Mouse (Mus musculus): Measurements from ENCODE around the gene Eef2kmt. TPM values are rescaled to one million over a fixed set of nuclear protein-coding genes. Genes with fewer than 3 reads are reported as not detected.

The Eef2kmt gene
- polyA plus RNA-seq, 1 experiment from 2014 or later = 6.6 TPM

Small RNA genes lying within 50 kb of the gene (microRNA-seq; reads per million reads assigned to microRNA genes)
- gene Gm23689 = not detected
- gene Gm26095 = not detected
- gene Mir6364 = not detected

Other genes starting within 250 kb of the Eef2kmt start
- not detected in 2 replicates for gene Smim22, start 248.7 kb downstream of the Eef2kmt start, polyA plus RNA-seq (2014; fragmentation: Nextera tagmentation; extraction: Ambion mirVana)
- 171 and 200 TPM in 2 replicates for gene Rogdi, start 242.4 kb downstream of the Eef2kmt start, polyA plus RNA-seq (2014; fragmentation: Nextera tagmentation; extraction: Ambion mirVana)
- gene Glyr1, start 206.1 kb downstream of the Eef2kmt start, polyA plus RNA-seq (2014; fragmentation: Nextera tagmentation; extraction: Ambion mirVana) = 102 and 165 TPM in 2 replicates
- gene Ubn1, start 205.9 kb downstream of the Eef2kmt start, polyA plus RNA-seq (2014; fragmentation: Nextera tagmentation; extraction: Ambion mirVana) = 14.4 and 16.7 TPM in 2 replicates
- gene Ppl, start 123.6 kb downstream of the Eef2kmt start, polyA plus RNA-seq (2014; fragmentation: Nextera tagmentation; extraction: Ambion mirVana) = 0.35 and 0.37 TPM in 2 replicates
- 0.27 and 0.28 TPM in 2 replicates for gene Sec14l5, start 108.9 kb downstream of the Eef2kmt start, polyA plus RNA-seq (2014; fragmentation: Nextera tagmentation; extraction: Ambion mirVana)
- 8.9 and 10.3 TPM in 2 replicates for gene Nagpa, start 52.0 kb downstream of the Eef2kmt start, polyA plus RNA-seq (2014; fragmentation: Nextera tagmentation; extraction: Ambion mirVana)
- gene AU021092, start 33.7 kb downstream of the Eef2kmt start, polyA plus RNA-seq (2014; fragmentation: Nextera tagmentation; extraction: Ambion mirVana) = 13.0 and 14.2 TPM in 2 replicates
- 41.3 and 42.4 TPM in 2 replicates for gene Alg1, start 22.4 kb downstream of the Eef2kmt start, polyA plus RNA-seq (2014; fragmentation: Nextera tagmentation; extraction: Ambion mirVana)